Mouse (Mus musculus) ES-E14 (cell line): ENCODE data around the gene Hint1. TPM values are rescaled to one million over a fixed set of nuclear protein-coding genes. Genes with fewer than 3 reads are reported as not detected.

Experiments
- DNase-seq: peaks from one replicate; pipeline ENCODE4 v3.0.0-alpha.2; 2013; ENCODE audit warnings: low read depth, low spot score
- H3K27ac ChIP-seq: 2 replicates; pipeline ENCODE4 v1.5.1; 2012; ENCODE audit warnings: low read depth, mild to moderate bottlenecking, low read length, moderate library complexity, mixed read lengths; ENCODE audit not compliant: poor library complexity, insufficient read depth, severe bottlenecking
- H3K36me3 ChIP-seq: 2 replicates; pipeline ENCODE4 v1.6.1; 2012; ENCODE audit warnings: mild to moderate bottlenecking, low read length, moderate library complexity, mixed read lengths; ENCODE audit not compliant: control insufficient read depth, poor library complexity, insufficient read depth, severe bottlenecking
- H3K4me1 ChIP-seq, 2 experiments: fragments of 150-350 bp in 1 of 2; sonication (generic) in 1 of 2; 2 replicates each; pipeline ENCODE4 v1.6.1; 2012; ENCODE audit warnings: low read length in 2 of 2, mild to moderate bottlenecking in 1 of 2, mixed read lengths in 1 of 2; ENCODE audit not compliant: control insufficient read depth in 2 of 2, insufficient read depth in 2 of 2, poor library complexity in 1 of 2
- H3K4me3 ChIP-seq, 2 experiments: fragments of 150-350 bp in 1 of 2; sonication (generic) in 1 of 2; 2 replicates each; pipeline ENCODE4 v1.5.1; 2012; ENCODE audit warnings: low read length in 2 of 2, low read depth in 1 of 2, mild to moderate bottlenecking in 1 of 2, mixed read lengths in 1 of 2; ENCODE audit not compliant: insufficient read depth in 1 of 2, poor library complexity in 1 of 2, severe bottlenecking in 1 of 2
- H3K9ac ChIP-seq: 2 replicates; pipeline ENCODE4 v1.6.1; 2012; ENCODE audit warnings: low read depth, mild to moderate bottlenecking, low read length, mixed read lengths; ENCODE audit not compliant: poor library complexity, insufficient read depth, severe bottlenecking
- H3K9me3 ChIP-seq: fragments of 150-350 bp; sonication (generic); 2 replicates; pipeline ENCODE4 v1.6.1; 2012; ENCODE audit warnings: low read depth, mild to moderate bottlenecking, low read length; ENCODE audit not compliant: control insufficient read depth, insufficient read depth
- CHD2 ChIP-seq: IDR thresholded peaks from 2 replicates; pipeline ENCODE4 v1.6.1; 2014; ENCODE audit warnings: mild to moderate bottlenecking, low read depth, low read length, inconsistent platforms
- HCFC1 ChIP-seq: IDR thresholded peaks from 2 replicates; pipeline ENCODE4 v1.6.1; 2012; ENCODE audit warnings: low read length, inconsistent platforms, borderline replicate concordance; ENCODE audit not compliant: insufficient read depth
- MAFK ChIP-seq: IDR thresholded peaks from 2 replicates; pipeline ENCODE4 v1.6.1; 2014; ENCODE audit warnings: mild to moderate bottlenecking, low read depth, low read length, inconsistent platforms; ENCODE audit not compliant: insufficient read depth
- ZC3H11A ChIP-seq: IDR thresholded peaks from 2 replicates; pipeline ENCODE4 v1.6.1; 2012; ENCODE audit warnings: low read depth, mild to moderate bottlenecking, inconsistent platforms, low read length, borderline replicate concordance
- ZNF384 ChIP-seq: IDR thresholded peaks from 2 replicates; pipeline ENCODE4 v1.6.1; 2012; ENCODE audit warnings: low read depth, low read length, inconsistent platforms
- in situ Hi-C, 2 experiments: fragments of 600-800 bp; cut with MboI; formaldehyde crosslinking; loops; one replicate each; pipeline ENCODE4 v1.15.1; 2025; ENCODE audit warnings: low sequenced_read_pairs in 2 of 2, inconsistent platforms in 1 of 2; ENCODE audit not compliant: unreplicated experiment in 2 of 2
- total RNA-seq: library from RNA; depleted of rRNA; stranded (reverse); fragments of 300-350 nt; gene quantifications from 2 replicates; pipeline ENCODE4 v1.2.3, GENCODE M21; 2012

Hint1 gene
- total RNA-seq, 1 experiment: 707 TPM

GRCm38 (mm10) chr11:54865330-54866085, 675 bp upstream of the Hint1 start:
- no peak for DNase-seq
- Histone ChIP-seq H3K36me3 (peaks cover 10% of the 10 kb centered on the region), H3K9me3 (no peaks in the 10 kb centered on the region), H3K4me3 (peak overlapping the region; percentile 86 to 88), H3K27ac (peak overlapping the region; percentile 56; the same call in 1 of the 2 replicates), H3K9ac (peak overlapping the region; percentile 98), H3K4me1 (peaks cover 0 to 6% of the 10 kb centered on the region in 2 experiments; a peak in 3 of 4 replicates)
- TF ChIP-seq MAFK (no peak), ZNF384 (no peak), ZC3H11A (no peak), CHD2 (no peak), HCFC1 (no peak)
- in situ Hi-C loops: no loop called here

GRCm38 (mm10) chr11:54867049-54867385, 834 bp downstream of the Hint1 start:
- peak overlapping the region; percentile 86 to 88 for H3K4me3 ChIP-seq
- H3K9ac ChIP-seq: peak overlapping the region; percentile 98
- H3K4me1 ChIP-seq: peaks cover 0 to 6% of the 10 kb centered on the region in 2 experiments; a peak in 3 of 4 replicates
- H3K27ac ChIP-seq: peak overlapping the region; percentile 82; the same call in 1 of the 2 replicates
- peaks cover 19% of the 10 kb centered on the region for H3K36me3 ChIP-seq
- H3K9me3 ChIP-seq: no peaks in the 10 kb centered on the region
- no peak for DNase-seq
- no peak for TF ChIP-seq MAFK
- no peak for TF ChIP-seq HCFC1
- no peak for TF ChIP-seq ZC3H11A
- TF ChIP-seq ZNF384: no peak
- TF ChIP-seq CHD2: no peak
- in situ Hi-C loops: no loop called here

GRCm38 (mm10) chr11:54867903-54868434, 1.8 kb downstream of the Hint1 start:
- H3K36me3 ChIP-seq: peaks cover 21% of the 10 kb centered on the region
- DNase-seq: no peak
- H3K4me3 ChIP-seq: peak overlapping the region; percentile 15 to 86; a peak in 2 of 4 replicates
- H3K27ac ChIP-seq: no peak overlapping the region
- no peak overlapping the region for H3K9ac ChIP-seq
- in situ Hi-C loops: no loop called here
- no peak for TF ChIP-seq ZNF384
- no peak for TF ChIP-seq MAFK
- no peak for TF ChIP-seq HCFC1
- TF ChIP-seq ZC3H11A: no peak
- no peak for TF ChIP-seq CHD2
- peaks cover 0 to 6% of the 10 kb centered on the region in 2 experiments; a peak in 3 of 4 replicates for H3K4me1 ChIP-seq
- no peaks in the 10 kb centered on the region for H3K9me3 ChIP-seq

- Histone ChIP-seq H3K27ac (no peak overlapping the region), H3K4me1 (peaks cover 0 to 6% of the 10 kb centered on the region in 2 experiments; a peak in 3 of 4 replicates), H3K36me3 (peaks cover 23% of the 10 kb centered on the region), H3K9ac (no peak overlapping the region), H3K4me3 (peak overlapping the region in 1 of 2 experiments; percentile 15; a peak in 1 of 4 replicates), H3K9me3 (no peaks in the 10 kb centered on the region)
- TF ChIP-seq HCFC1 (no peak), MAFK (no peak), ZNF384 (no peak), CHD2 (no peak), ZC3H11A (no peak)
- in situ Hi-C loops: no loop called here
- no peak for DNase-seq
Measured at GRCm38 (mm10) chr11:54868445-54868844, 2.3 kb downstream of the Hint1 start.
